In the genomic region with DNA sequence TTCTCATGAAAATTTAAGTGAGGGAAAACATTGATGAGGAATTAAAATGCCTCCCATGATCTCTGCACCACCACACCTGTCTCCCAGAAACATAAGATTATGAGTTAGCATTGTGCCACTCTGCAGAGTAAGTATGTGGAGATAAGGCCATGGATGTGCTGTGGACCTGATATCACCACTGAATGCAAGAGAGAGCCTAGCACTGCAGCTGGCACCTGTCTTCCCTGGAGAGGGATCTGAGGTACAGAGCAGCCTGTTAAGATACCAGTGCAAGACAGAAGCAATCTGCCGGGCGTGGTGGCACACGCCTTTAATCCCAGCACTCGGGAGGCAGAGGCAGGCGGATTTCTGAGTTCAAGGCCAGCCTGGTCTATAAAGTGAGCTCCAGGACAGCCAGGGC, we compare ENCODE assay signal across 23 mouse cellular contexts. TPM values are rescaled to one million over a fixed set of nuclear protein-coding genes. Genes with fewer than 3 reads are reported as not detected.
DNase-seq lines count a peak whose midpoint lies in the region; ATAC-seq and TF ChIP-seq lines count a peak whose summit lies in the region.
"Had no signal": no experiment of that assay in that cellular context is flagged by ENCODE, and none has a peak within 500 bp of the region (broad histone marks: within the 10 kb centered on the region; RNA-seq: fewer than 3 reads in every experiment).

No protein-coding gene starts in this region.

- no peaks in the 10 kb centered on the region for H3K36me3 ChIP-seq in liver, embryonic 13.5 days
- no peaks in the 10 kb centered on the region for H3K36me3 ChIP-seq in liver, embryonic 12.5 days
- H3K36me3 ChIP-seq: embryonic facial prominence, embryonic 13.5 days; embryonic facial prominence, embryonic 15.5 days; forebrain, embryonic 10.5 days; forebrain, embryonic 12.5 days had no signal

- WGBS in liver, embryonic 13.5 days (ENCODE audit: insufficient replicate concordance) = 70% methylated on average over 5 of the region's 5 CpGs
- 74% methylated on average over 5 of the region's 5 CpGs for WGBS in liver, embryonic 12.5 days (ENCODE audit: insufficient replicate concordance)
- WGBS in cerebellum, adult 2 months = 93% methylated on average over 5 of the region's 5 CpGs

- no peaks in the 10 kb centered on the region for H3K27me3 ChIP-seq in liver, embryonic 13.5 days
- no peaks in the 10 kb centered on the region for H3K27me3 ChIP-seq in liver, embryonic 12.5 days (replicated peaks)
- H3K27me3 ChIP-seq in cerebellum, adult 2 months (ENCODE audit: control insufficient read depth, insufficient read depth, low read length) = no peaks in the 10 kb centered on the region
- H3K27me3 ChIP-seq: embryonic facial prominence, embryonic 13.5 days; embryonic facial prominence, embryonic 15.5 days; forebrain, embryonic 12.5 days; Patski had no signal

- H3K4me2 ChIP-seq in liver, embryonic 13.5 days = no peak overlapping the region
- H3K4me2 ChIP-seq in liver, embryonic 12.5 days = no peak overlapping the region
- H3K4me2 ChIP-seq: embryonic facial prominence, embryonic 13.5 days; embryonic facial prominence, embryonic 15.5 days; forebrain, embryonic 12.5 days had no signal

- H3K27ac ChIP-seq in liver, embryonic 13.5 days = no peak overlapping the region
- no peak overlapping the region for H3K27ac ChIP-seq in liver, embryonic 12.5 days
- H3K27ac ChIP-seq in cerebellum, adult 2 months (ENCODE audit: insufficient read depth, low read length) = no peak overlapping the region
- H3K27ac ChIP-seq: embryonic facial prominence, embryonic 13.5 days; embryonic facial prominence, embryonic 15.5 days; forebrain, embryonic 10.5 days; forebrain, embryonic 12.5 days had no signal

- peak; percentile 29; the same call in 1 of the 2 replicates for ATAC-seq in liver, embryonic 13.5 days (ENCODE audit: low read depth)
- no peak for ATAC-seq in liver, embryonic 12.5 days
- peak; percentile 42; the same call in 1 of the 2 replicates for ATAC-seq in megakaryocyte progenitor cell, adult 5-6 weeks (replicated peaks; ENCODE audit: poor library complexity)
- ATAC-seq: activated CD4-positive, CD25-positive, alpha-beta regulatory T cell, adult 4 months; forebrain, embryonic 14.5 days; forebrain, embryonic 16.5 days; Patski had no signal

- H3K9me3 ChIP-seq in liver, embryonic 13.5 days (replicated peaks) = no peaks in the 10 kb centered on the region
- no peaks in the 10 kb centered on the region for H3K9me3 ChIP-seq in liver, embryonic 12.5 days (replicated peaks)
- H3K9me3 ChIP-seq: embryonic facial prominence, embryonic 13.5 days; embryonic facial prominence, embryonic 15.5 days; forebrain, embryonic 10.5 days; forebrain, embryonic 12.5 days had no signal

- no peak overlapping the region for H3K9ac ChIP-seq in liver, embryonic 13.5 days
- H3K9ac ChIP-seq in liver, embryonic 12.5 days = no peak overlapping the region
- H3K9ac ChIP-seq: embryonic facial prominence, embryonic 13.5 days; embryonic facial prominence, embryonic 15.5 days; forebrain, embryonic 12.5 days had no signal

- no peak for TF ChIP-seq CTCF in cerebellum, adult 2 months (IDR thresholded peaks at IDR 0.05; ENCODE audit: borderline replicate concordance, insufficient read depth, low read depth, low read length)

- no peak overlapping the region for H3K4me3 ChIP-seq in liver, embryonic 13.5 days (replicated peaks)
- H3K4me3 ChIP-seq in liver, embryonic 12.5 days = no peak overlapping the region
- H3K4me3 ChIP-seq in cerebellum, adult 2 months (replicated peaks; ENCODE audit: insufficient read depth, low read depth, low read length) = no peak overlapping the region
- H3K4me3 ChIP-seq: embryonic facial prominence, embryonic 13.5 days; embryonic facial prominence, embryonic 15.5 days; erythroblast, embryonic 14.5 days; forebrain, embryonic 10.5 days; forebrain, embryonic 12.5 days had no signal

- TF ChIP-seq POLR2A in cerebellum, adult 2 months (IDR thresholded peaks at IDR 0.05; ENCODE audit: borderline replicate concordance, insufficient read depth, low read length) = no peak

- H3K4me1 ChIP-seq in liver, embryonic 13.5 days (replicated peaks) = 0 out of 2 replicates have a peak, but pooled peaks cover 4% of the 10 kb centered on the region
- H3K4me1 ChIP-seq in liver, embryonic 12.5 days = no peaks in the 10 kb centered on the region
- H3K4me1 ChIP-seq in cerebellum, adult 2 months (ENCODE audit: control insufficient read depth, insufficient read depth, low read length) = no peaks in the 10 kb centered on the region
- H3K4me1 ChIP-seq: forebrain, embryonic 10.5 days; forebrain, embryonic 12.5 days had no signal

- no peak for DNase-seq in liver, embryonic 13.5 days
- no peak for DNase-seq in layer of hippocampus, postnatal 14 days (ENCODE audit: low spot score in 2 of 2)
- DNase-seq in cerebellum, adult 2 months = no peak
- DNase-seq: adrenal gland, adult 8-10 months; adrenal gland, postnatal 14 days; adrenal gland, postnatal 36 days; cerebellum, adult 11-12 months; cerebellum, adult 8-10 months; cerebellum, adult 9-11 months; cerebellum, postnatal 14 days; cerebellum, postnatal 36 days; embryo, embryonic 11 days had no signal

RNA-seq across cellular contexts. Expression of a gene that starts 15.9 kb away (rescaled TPM):
- 0.47 and 0.96 TPM in 2 replicates for polyA plus RNA-seq in liver, embryonic 13.5 days (2015; fragmentation: Nextera tagmentation; extraction: Ambion mirVana)
- 1.2 and 1.5 TPM in 2 replicates for polyA plus RNA-seq in liver, embryonic 12.5 days (2016; fragmentation: Nextera tagmentation; extraction: Ambion mirVana)
- total RNA-seq in megakaryocyte progenitor cell, adult 5-6 weeks (2015) = 0.81 and 0.96 TPM in 2 replicates
- 0.88 and 3.3 TPM in 2 replicates for total RNA-seq in megakaryocyte progenitor cell, adult 5-6 weeks (2017)
- 1 to 10 TPM; 8.8 to 9.1 TPM for total RNA-seq in layer of hippocampus, postnatal 14 days (2021)
- polyA plus RNA-seq in cerebellum, adult 2 months (2012; rRNA removed) = 9.6 and 11.0 TPM in 2 replicates

RNA-seq across cellular contexts. Expression of a gene that starts 31.1 kb away (rescaled TPM):
- polyA plus RNA-seq in liver, embryonic 13.5 days (2015; fragmentation: Nextera tagmentation; extraction: Ambion mirVana) = 405 and 440 TPM in 2 replicates
- 417 TPM in 2 replicates for polyA plus RNA-seq in liver, embryonic 12.5 days (2016; fragmentation: Nextera tagmentation; extraction: Ambion mirVana)
- total RNA-seq in megakaryocyte progenitor cell, adult 5-6 weeks (2015) = 147 and 165 TPM in 2 replicates
- 117 and 123 TPM in 2 replicates for total RNA-seq in megakaryocyte progenitor cell, adult 5-6 weeks (2017)
- total RNA-seq in layer of hippocampus, postnatal 14 days (2021) = 10 to 100 TPM; 74.1 to 74.9 TPM
- 139 and 144 TPM in 2 replicates for polyA plus RNA-seq in cerebellum, adult 2 months (2012; rRNA removed)

RNA-seq across cellular contexts. Expression of a gene that starts 44.2 kb away (rescaled TPM):
- polyA plus RNA-seq in liver, embryonic 13.5 days (2015; fragmentation: Nextera tagmentation; extraction: Ambion mirVana) = 1.0 and 1.2 TPM in 2 replicates
- polyA plus RNA-seq in liver, embryonic 12.5 days (2016; fragmentation: Nextera tagmentation; extraction: Ambion mirVana) = 1.7 and 1.8 TPM in 2 replicates
- 2.6 and 4.3 TPM in 2 replicates for total RNA-seq in megakaryocyte progenitor cell, adult 5-6 weeks (2015)
- 1.3 and 1.5 TPM in 2 replicates for total RNA-seq in megakaryocyte progenitor cell, adult 5-6 weeks (2017)
- total RNA-seq in layer of hippocampus, postnatal 14 days (2021) = 10 to 100 TPM; 10.6 to 15.5 TPM
- polyA plus RNA-seq in cerebellum, adult 2 months (2012; rRNA removed) = 19.3 and 20.0 TPM in 2 replicates
